Mouse (Mus musculus) lung, postnatal 4 days (tissue): ENCODE measurements around the gene Boll.
"Not testable (repeated sequence)": the region's sequence is repeated elsewhere in the genome, so short reads cannot be mapped to it uniquely, and the experiment has no call there.

Experiments
- DNase-seq, 2 experiments: peaks; one replicate each; pipeline ENCODE4 v3.0.0; 2021

The Boll gene

GRCm38 (mm10) chr1:55363044-55363565 lies at the start of gene Boll:
Gene Boll, minus strand, starts transcription at chr1:55363469.
- peak; percentile 79 to 84 for DNase-seq

- no peak for DNase-seq
Measured at GRCm38 (mm10) chr1:55412569-55412968, 49.3 kb upstream of the Boll start.

- no peak for DNase-seq
Measured at GRCm38 (mm10) chr1:55411079-55411478, 47.8 kb upstream of the Boll start.

- no peak for DNase-seq
Measured at GRCm38 (mm10) chr1:55410670-55411069, 47.4 kb upstream of the Boll start.

GRCm38 (mm10) chr1:55406531-55407375 lies 43.5 kb upstream of the Boll start:
- DNase-seq: peak; percentile 24 to 44

- DNase-seq: peak in 1 of 2 experiments; percentile 72
Measured at GRCm38 (mm10) chr1:55406023-55406413, 42.7 kb upstream of the Boll start.

- peak; percentile 95 to 97 for DNase-seq
Measured at GRCm38 (mm10) chr1:55405272-55406022, 42.2 kb upstream of the Boll start, which contains the start of gene Plcl1. Gene Plcl1, plus strand, starts transcription at chr1:55405921.

- DNase-seq: peak in 1 of 2 experiments; percentile 69
Measured at GRCm38 (mm10) chr1:55404439-55404838, 41.2 kb upstream of the Boll start.

GRCm38 (mm10) chr1:55399891-55400290 lies 36.6 kb upstream of the Boll start:
- no peak for DNase-seq

- peak; percentile 76 to 84 for DNase-seq
Measured at GRCm38 (mm10) chr1:55383114-55383773, 20.0 kb upstream of the Boll start.

GRCm38 (mm10) chr1:55380527-55380926 lies 17.3 kb upstream of the Boll start:
- DNase-seq: no peak

GRCm38 (mm10) chr1:55372626-55373025 lies 9.4 kb upstream of the Boll start:
- no peak for DNase-seq

GRCm38 (mm10) chr1:55363586-55363985 lies 317 bp upstream of the Boll start:
- peak; percentile 32 to 56 for DNase-seq

- no peak for DNase-seq
Measured at GRCm38 (mm10) chr1:55362634-55363033, 635 bp downstream of the Boll start.

GRCm38 (mm10) chr1:55351914-55352313 lies 11.4 kb downstream of the Boll start:
- DNase-seq: not testable (repeated sequence)

GRCm38 (mm10) chr1:55325496-55325895 lies 37.8 kb downstream of the Boll start:
- DNase-seq: not testable (repeated sequence)

GRCm38 (mm10) chr1:55301077-55301476 lies 62.2 kb downstream of the Boll start:
- no peak for DNase-seq

- no peak for DNase-seq
Measured at GRCm38 (mm10) chr1:55279081-55279480, 84.2 kb downstream of the Boll start.

- no peak for DNase-seq
Measured at GRCm38 (mm10) chr1:55265447-55265846, 97.8 kb downstream of the Boll start.

- DNase-seq: no peak
Measured at GRCm38 (mm10) chr1:55264385-55264784, 98.9 kb downstream of the Boll start.

GRCm38 (mm10) chr1:55246374-55246773 lies 116.9 kb downstream of the Boll start:
- no peak for DNase-seq

- DNase-seq: peak in 1 of 2 experiments; percentile 52
Measured at GRCm38 (mm10) chr1:55239237-55239636, 124.0 kb downstream of the Boll start.

GRCm38 (mm10) chr1:55238496-55238895 lies 124.8 kb downstream of the Boll start:
- no peak for DNase-seq
